Mouse (Mus musculus) heart, adult 2 months (tissue): Measurements from ENCODE around the gene Fam3c.

Experiments used
- CTCF ChIP-seq: fragments of 200-600 bp; IDR thresholded peaks from 2 replicates; pipeline ENCODE4 v1.8.1; 2022; ENCODE audit warnings: antibody characterized with exemption, mild to moderate bottlenecking, moderate library complexity
- EP300 ChIP-seq: fragments of 200-500 bp; IDR thresholded peaks from 2 replicates; pipeline ENCODE4 v1.6.1; 2011; ENCODE audit warnings: low read depth, low read length, control low read depth; ENCODE audit not compliant: insufficient read depth
- POLR2A ChIP-seq: fragments of 200-500 bp; IDR thresholded peaks from 2 replicates; pipeline ENCODE4 v1.6.1; 2011; ENCODE audit warnings: mild to moderate bottlenecking, low read depth, low read length, control low read depth; ENCODE audit not compliant: insufficient read depth

DNA sequence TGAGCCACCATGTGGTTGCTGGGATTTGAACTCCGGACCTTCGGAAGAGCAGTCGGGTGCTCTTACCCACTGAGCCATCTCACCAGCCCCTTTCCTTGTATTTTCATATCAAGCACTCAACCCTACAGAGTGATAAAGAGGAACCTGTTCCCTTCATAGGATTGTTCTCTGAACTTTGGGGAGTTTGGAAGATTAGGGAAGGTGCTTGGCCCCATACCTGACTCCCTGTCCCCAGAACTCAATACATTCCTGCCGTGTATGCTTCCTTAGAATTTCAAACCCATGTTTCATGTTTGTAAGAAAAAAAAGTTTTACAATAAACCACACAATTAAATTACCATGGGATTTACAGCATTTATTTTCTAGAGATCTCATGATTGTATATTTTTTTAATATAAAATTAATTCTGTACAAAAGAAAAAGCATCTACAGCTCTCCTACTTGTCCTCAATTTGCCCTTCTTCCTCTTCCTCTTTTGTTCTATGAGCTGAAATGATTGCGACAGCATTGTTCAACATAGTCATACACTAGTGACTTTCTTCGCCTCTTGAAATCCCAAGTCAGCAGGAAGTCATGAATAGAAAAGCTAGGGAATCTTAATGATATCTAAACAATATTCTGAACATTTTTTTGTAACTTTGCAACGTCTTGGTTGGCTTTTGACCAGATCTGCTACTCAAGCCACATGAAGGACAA is 42.2 kb upstream of the Fam3c start:
- TF ChIP-seq CTCF (no peak), EP300 (no peak), POLR2A (no peak)
